Mouse (Mus musculus) limb, embryonic 11.5 days (tissue): Measurements from ENCODE around the gene Lamc1. TPM values are rescaled to one million over a fixed set of nuclear protein-coding genes. Genes with fewer than 3 reads are reported as not detected.

Experiments
- ATAC-seq: fragments of 200-750 bp; cut with Nextera tagmentation; 2 replicates; pipeline ENCODE4 v1.8.0; 2017; ENCODE audit warnings: low read depth; ENCODE audit not compliant: insufficient number of reproducible peaks, low FRiP score, low TSS enrichment
- DNase-seq: peaks from one replicate; pipeline ENCODE4 v3.0.0-alpha.2; 2015; ENCODE audit warnings: low spot score
- H3K27ac ChIP-seq: fragments of 300-500 bp; sonication (generic); replicated peaks from 2 replicates; pipeline ENCODE4 v1.5.1; 2014; ENCODE audit warnings: low read depth, mild to moderate bottlenecking, low read length
- H3K27me3 ChIP-seq: fragments of 300-500 bp; sonication (generic); 2 replicates; pipeline ENCODE4 v1.6.1; 2014; ENCODE audit warnings: mild to moderate bottlenecking, low read length, mixed read lengths; ENCODE audit not compliant: control insufficient read depth, insufficient read depth
- H3K36me3 ChIP-seq: fragments of 300-500 bp; sonication (generic); 2 replicates; pipeline ENCODE4 v1.6.1; 2014; ENCODE audit warnings: mild to moderate bottlenecking, low read length, moderate library complexity, mixed read lengths; ENCODE audit not compliant: control insufficient read depth, insufficient read depth
- H3K4me1 ChIP-seq: fragments of 300-500 bp; sonication (generic); 2 replicates; pipeline ENCODE4 v1.6.1; 2014; ENCODE audit warnings: low read length, mixed read lengths; ENCODE audit not compliant: control insufficient read depth, insufficient read depth
- H3K4me2 ChIP-seq: fragments of 300-500 bp; sonication (generic); 2 replicates; pipeline ENCODE4 v1.6.1; 2014; ENCODE audit warnings: low read depth, mild to moderate bottlenecking, moderate library complexity; ENCODE audit not compliant: severe bottlenecking
- H3K4me3 ChIP-seq: fragments of 300-500 bp; sonication (generic); 2 replicates; pipeline ENCODE4 v1.5.1; 2014; ENCODE audit warnings: low read depth, low read length
- H3K9ac ChIP-seq: fragments of 300-500 bp; sonication (generic); 2 replicates; pipeline ENCODE4 v1.6.1; 2014; ENCODE audit warnings: mild to moderate bottlenecking, low read length
- H3K9me3 ChIP-seq: fragments of 300-500 bp; sonication (generic); 2 replicates; pipeline ENCODE4 v1.6.1; 2016; ENCODE audit warnings: low read length; ENCODE audit not compliant: control insufficient read depth
- WGBS: fragments of 180-500 bp; shearing (Covaris S2); extraction: QIAGEN DNeasy Blood & Tissue Kit; methylation state at CpG from one replicate; pipeline ENCODE4 v1.1.7; 2014; 5-methylcytosine and 5-hydroxymethylcytosine counted together
- polyA plus RNA-seq: library from polyadenylated mRNA; unstranded; fragments of >200 nt; fragmentation: Nextera tagmentation; extraction: Ambion mirVana; gene quantifications from 2 replicates; pipeline ENCODE4 v1.2.1, GENCODE M21; 2014

Gene Lamc1
- polyA plus RNA-seq, 1 experiment from 2014 or later: 29.9 TPM

- no peak overlapping the region for H3K27ac ChIP-seq
- no peaks in the 10 kb centered on the region for H3K36me3 ChIP-seq
- H3K9ac ChIP-seq: no peak overlapping the region
- H3K4me1 ChIP-seq: no peaks in the 10 kb centered on the region; the same call in 1 of the 2 replicates
- DNase-seq (no peak), ATAC-seq (no peak)
- H3K4me3 ChIP-seq: no peak overlapping the region
- H3K27me3 ChIP-seq: no peaks in the 10 kb centered on the region
- no peak overlapping the region for H3K4me2 ChIP-seq
- no peaks in the 10 kb centered on the region for H3K9me3 ChIP-seq
These were observed 16.3 kb downstream of the Lamc1 start for GRCm38 (mm10) chr1:153316286-153316685.

- Histone ChIP-seq H3K4me1 (no peaks in the 10 kb centered on the region; the same call in 1 of the 2 replicates), H3K36me3 (no peaks in the 10 kb centered on the region), H3K4me2 (no peak overlapping the region), H3K27ac (no peak overlapping the region), H3K9ac (no peak overlapping the region), H3K4me3 (no peak overlapping the region), H3K27me3 (no peaks in the 10 kb centered on the region), H3K9me3 (no peaks in the 10 kb centered on the region)
- ATAC-seq: no peak
- 88% methylated on average over 6 of the region's 6 CpGs for WGBS
- no peak for DNase-seq
These were observed 17.5 kb downstream of the Lamc1 start for GRCm38 (mm10) chr1:153315121-153315520.

- 95% methylated on average over 5 of the region's 5 CpGs for WGBS
- H3K9ac ChIP-seq: no peak overlapping the region
These were observed 19.6 kb downstream of the Lamc1 start for GRCm38 (mm10) chr1:153312992-153313391.

GRCm38 (mm10) chr1:153310190-153310589, 22.4 kb downstream of the Lamc1 start:
- H3K4me3 ChIP-seq: no peak overlapping the region
- DNase-seq (no peak), ATAC-seq (no peak)
- 92% methylated on average over 5 of the region's 5 CpGs for WGBS
- no peak overlapping the region for H3K27ac ChIP-seq
- H3K27me3 ChIP-seq: no peaks in the 10 kb centered on the region
- H3K36me3 ChIP-seq: no peaks in the 10 kb centered on the region
- no peak overlapping the region for H3K9ac ChIP-seq
- no peaks in the 10 kb centered on the region for H3K4me1 ChIP-seq
- no peaks in the 10 kb centered on the region for H3K9me3 ChIP-seq
- no peak overlapping the region for H3K4me2 ChIP-seq

More at GRCm38 (mm10) chr1:153312992-153313391, 19.6 kb downstream of the Lamc1 start:
- Histone ChIP-seq H3K4me1 (no peaks in the 10 kb centered on the region), H3K27ac (no peak overlapping the region), H3K27me3 (no peaks in the 10 kb centered on the region), H3K9me3 (no peaks in the 10 kb centered on the region), H3K4me3 (no peak overlapping the region), H3K36me3 (no peaks in the 10 kb centered on the region), H3K4me2 (no peak overlapping the region)
- ATAC-seq: no peak
- no peak for DNase-seq

- Histone ChIP-seq H3K9me3 (no peaks in the 10 kb centered on the region), H3K4me3 (no peak overlapping the region), H3K9ac (no peak overlapping the region), H3K4me2 (no peak overlapping the region), H3K4me1 (no peaks in the 10 kb centered on the region), H3K27me3 (no peaks in the 10 kb centered on the region), H3K36me3 (no peaks in the 10 kb centered on the region), H3K27ac (no peak overlapping the region)
- 80% methylated on average over 4 of the region's 4 CpGs for WGBS
- ATAC-seq: no peak
- no peak for DNase-seq
These were observed 23.3 kb downstream of the Lamc1 start for GRCm38 (mm10) chr1:153309310-153309709.

GRCm38 (mm10) chr1:153308915-153309296, 23.7 kb downstream of the Lamc1 start:
- ATAC-seq (no peak), DNase-seq (no peak)
- Histone ChIP-seq H3K4me2 (no peak overlapping the region), H3K4me3 (no peak overlapping the region), H3K9me3 (no peaks in the 10 kb centered on the region), H3K4me1 (no peaks in the 10 kb centered on the region), H3K27me3 (no peaks in the 10 kb centered on the region), H3K27ac (no peak overlapping the region), H3K36me3 (no peaks in the 10 kb centered on the region), H3K9ac (no peak overlapping the region)
- WGBS: 74% methylated on average over 10 of the region's 10 CpGs

GRCm38 (mm10) chr1:153308179-153308914, 24.2 kb downstream of the Lamc1 start:
- no peak overlapping the region for H3K27ac ChIP-seq
- DNase-seq (no peak), ATAC-seq (no peak)
- no peak overlapping the region for H3K4me3 ChIP-seq
- no peak overlapping the region for H3K9ac ChIP-seq
- H3K36me3 ChIP-seq: no peaks in the 10 kb centered on the region
- no peaks in the 10 kb centered on the region for H3K27me3 ChIP-seq
- H3K4me1 ChIP-seq: no peaks in the 10 kb centered on the region
- no peaks in the 10 kb centered on the region for H3K9me3 ChIP-seq
- H3K4me2 ChIP-seq: no peak overlapping the region
- 76% methylated on average over 9 of the region's 9 CpGs for WGBS

GRCm38 (mm10) chr1:153307509-153308178, 24.9 kb downstream of the Lamc1 start:
- H3K4me1 ChIP-seq: no peaks in the 10 kb centered on the region
- no peak overlapping the region for H3K27ac ChIP-seq
- H3K4me2 ChIP-seq: no peak overlapping the region
- H3K36me3 ChIP-seq: no peaks in the 10 kb centered on the region
- H3K9ac ChIP-seq: no peak overlapping the region
- H3K4me3 ChIP-seq: no peak overlapping the region
- H3K9me3 ChIP-seq: no peaks in the 10 kb centered on the region
- H3K27me3 ChIP-seq: no peaks in the 10 kb centered on the region
- ATAC-seq (no peak), DNase-seq (no peak)
- 74% methylated on average over 12 of the region's 12 CpGs for WGBS
